Mouse (Mus musculus) megakaryocyte progenitor cell, adult 5-6 weeks (primary cell): ENCODE results near the gene Amd1. TPM values are rescaled to one million over a fixed set of nuclear protein-coding genes. Genes with fewer than 3 reads are reported as not detected.
"Not testable (repeated sequence)": the region's sequence is repeated elsewhere in the genome, so short reads cannot be mapped to it uniquely, and the experiment has no call there.

Source experiments
- ATAC-seq: replicated peaks from 2 replicates; pipeline ENCODE4 v1.8.0; 2016; ENCODE audit warnings: mild to moderate bottlenecking, moderate TSS enrichment, inconsistent platforms; ENCODE audit not compliant: poor library complexity
- total RNA-seq, 2 experiments: library from RNA; stranded (forward) in 1 of 2; stranded (reverse) in 1 of 2; fragments of 157-497, 149-512 nt in 1 of 2; fragments of 200-1000 nt in 1 of 2; gene quantifications; 2 replicates each; pipeline versions ENCODE4 v1.2.3 to v1.2.4; 2015 to 2017

Gene Amd1
- total RNA-seq, 2 experiments from 2014 or later = 160 to 170 TPM

GRCm38 (mm10) chr10:40305989-40306388 is 4.0 kb upstream of the Amd1 start:
- no peak for ATAC-seq

GRCm38 (mm10) chr10:40301181-40302075 is 558 bp downstream of the Amd1 start:
- ATAC-seq = not testable (repeated sequence)

GRCm38 (mm10) chr10:40300648-40301171 is 1.3 kb downstream of the Amd1 start:
- peak; percentile 69 for ATAC-seq

GRCm38 (mm10) chr10:40292640-40293039 is 9.3 kb downstream of the Amd1 start:
- ATAC-seq = no peak

GRCm38 (mm10) chr10:40286767-40287166 is 15.2 kb downstream of the Amd1 start:
- no peak for ATAC-seq

GRCm38 (mm10) chr10:40285571-40285970 is 16.4 kb downstream of the Amd1 start:
- 0 out of 2 replicates have a peak, but pooled peaks have one; percentile 12 for ATAC-seq

GRCm38 (mm10) chr10:40284997-40285396 is 17.0 kb downstream of the Amd1 start:
- 0 out of 2 replicates have a peak, but pooled peaks have one; percentile 18 for ATAC-seq

- ATAC-seq = 0 out of 2 replicates have a peak, but pooled peaks have one; percentile 11
These were observed 17.7 kb downstream of the Amd1 start for GRCm38 (mm10) chr10:40284179-40284831.

- no peak for ATAC-seq
These were observed 18.4 kb downstream of the Amd1 start for GRCm38 (mm10) chr10:40283636-40284035.

- no peak for ATAC-seq
These were observed 20.4 kb downstream of the Amd1 start for GRCm38 (mm10) chr10:40281565-40281964.

- ATAC-seq = no peak
These were observed 23.7 kb downstream of the Amd1 start for GRCm38 (mm10) chr10:40278317-40278716.

- ATAC-seq = peak; percentile 89
These were observed 26.0 kb downstream of the Amd1 start for GRCm38 (mm10) chr10:40275991-40276390.

- ATAC-seq = peak; percentile 76
These were observed 28.0 kb downstream of the Amd1 start for GRCm38 (mm10) chr10:40273938-40274337.

- no peak for ATAC-seq
These were observed 30.8 kb downstream of the Amd1 start for GRCm38 (mm10) chr10:40271216-40271615.

- no peak for ATAC-seq
These were observed 37.1 kb downstream of the Amd1 start for GRCm38 (mm10) chr10:40264920-40265319.

- ATAC-seq = no peak
These were observed 38.3 kb downstream of the Amd1 start for GRCm38 (mm10) chr10:40263691-40264090.

- no peak for ATAC-seq
These were observed 39.8 kb downstream of the Amd1 start for GRCm38 (mm10) chr10:40262200-40262599.

- ATAC-seq = no peak
These were observed 41.7 kb downstream of the Amd1 start for GRCm38 (mm10) chr10:40260305-40260704.

- ATAC-seq = no peak
These were observed 42.4 kb downstream of the Amd1 start for GRCm38 (mm10) chr10:40259542-40259941.

GRCm38 (mm10) chr10:40258976-40259375 is 43.0 kb downstream of the Amd1 start:
- peak; percentile 45; the same call in 1 of the 2 replicates for ATAC-seq

- peak; percentile 68 for ATAC-seq
These were observed 43.5 kb downstream of the Amd1 start for GRCm38 (mm10) chr10:40258401-40258966.
